Mouse (Mus musculus) frontal cortex, adult 2 months (tissue): ENCODE data around the gene Sox12. TPM values are rescaled to one million over a fixed set of nuclear protein-coding genes. Genes with fewer than 3 reads are reported as not detected.

Experiments used
- DNase-seq, 2 experiments: peaks; one replicate each; pipeline ENCODE4 v3.0.0; 2022; ENCODE audit warnings: low spot score in 1 of 2; ENCODE audit errors: extremely low spot score in 1 of 2
- polyA plus RNA-seq: library from polyadenylated mRNA; depleted of rRNA; stranded (reverse); fragments of >200 nt; gene quantifications from 2 replicates; pipeline ENCODE4 v1.2.3, GENCODE M21; 2012

Sox12 gene
- polyA plus RNA-seq, 1 experiment: 23.4 TPM

GRCm38 (mm10) chr2:152409781-152410180, 11.9 kb upstream of the Sox12 start:
- no peak for DNase-seq

- peak; percentile 98 for DNase-seq
Observed at GRCm38 (mm10) chr2:152406126-152406525, 8.3 kb upstream of the Sox12 start.

DNA sequence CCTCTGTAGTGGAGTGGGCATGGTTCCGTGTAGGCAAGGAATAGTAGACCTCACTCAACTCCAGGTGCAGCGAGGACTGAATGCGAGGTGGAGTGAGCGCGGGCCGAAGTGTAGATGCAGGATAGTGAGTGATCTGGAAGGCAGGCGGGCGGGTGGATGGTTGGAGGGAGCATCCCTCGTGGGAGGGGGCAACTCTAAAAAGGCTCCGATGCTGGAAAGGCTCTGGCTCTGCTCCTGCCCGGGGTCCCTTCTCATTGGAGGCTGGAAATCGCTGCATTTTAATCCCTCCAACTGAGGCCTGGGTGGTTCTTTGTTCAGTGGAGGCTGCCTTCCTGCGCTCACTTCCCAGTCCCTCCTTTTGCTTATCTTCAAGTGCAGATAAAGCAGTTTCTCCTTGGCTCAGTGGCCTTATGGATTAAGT, 1.3 kb upstream of the Sox12 start:
- DNase-seq: no peak

GRCm38 (mm10) chr2:152398691-152399090, 828 bp upstream of the Sox12 start:
- DNase-seq: peak; percentile 81 to 89

GRCm38 (mm10) chr2:152397004-152397589, 766 bp downstream of the Sox12 start:
- peak; percentile 77 to 88 for DNase-seq

- DNase-seq: peak; percentile 88 to 90
Observed at GRCm38 (mm10) chr2:152396110-152397003, 1.5 kb downstream of the Sox12 start.

- peak in 1 of 2 experiments; percentile 25 for DNase-seq
Observed at GRCm38 (mm10) chr2:152395271-152395920, 2.5 kb downstream of the Sox12 start.

- DNase-seq: no peak
Observed at GRCm38 (mm10) chr2:152393225-152394017, 4.4 kb downstream of the Sox12 start.

DNA sequence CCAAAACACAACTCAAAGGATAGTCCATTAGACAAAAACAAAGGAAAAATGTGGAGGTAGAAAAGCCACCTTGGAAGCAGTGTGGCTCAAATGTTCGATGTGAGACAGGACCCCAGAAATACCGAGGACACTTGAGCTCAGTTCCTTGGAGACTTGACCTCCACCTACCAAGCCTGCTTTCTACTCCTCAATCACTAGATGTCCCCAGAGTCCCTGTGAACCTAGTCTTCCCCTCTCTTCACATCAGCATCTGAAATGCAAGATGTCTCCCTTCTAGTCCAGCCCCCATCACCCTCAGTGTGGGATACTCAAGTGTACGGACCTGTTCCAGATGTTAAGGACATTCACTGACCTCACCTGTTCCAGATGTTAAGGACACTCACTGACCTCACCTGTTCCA, 5.1 kb downstream of the Sox12 start:
- peak in 1 of 2 experiments; percentile 80 for DNase-seq

- no peak for DNase-seq
Observed at GRCm38 (mm10) chr2:152384191-152384590, 13.7 kb downstream of the Sox12 start.

- peak in 1 of 2 experiments; percentile 67 for DNase-seq
Observed at GRCm38 (mm10) chr2:152376345-152376741, 21.5 kb downstream of the Sox12 start, which contains the start of gene Nrsn2. TSS of gene Nrsn2 (minus strand) at chr2:152376638.

DNA sequence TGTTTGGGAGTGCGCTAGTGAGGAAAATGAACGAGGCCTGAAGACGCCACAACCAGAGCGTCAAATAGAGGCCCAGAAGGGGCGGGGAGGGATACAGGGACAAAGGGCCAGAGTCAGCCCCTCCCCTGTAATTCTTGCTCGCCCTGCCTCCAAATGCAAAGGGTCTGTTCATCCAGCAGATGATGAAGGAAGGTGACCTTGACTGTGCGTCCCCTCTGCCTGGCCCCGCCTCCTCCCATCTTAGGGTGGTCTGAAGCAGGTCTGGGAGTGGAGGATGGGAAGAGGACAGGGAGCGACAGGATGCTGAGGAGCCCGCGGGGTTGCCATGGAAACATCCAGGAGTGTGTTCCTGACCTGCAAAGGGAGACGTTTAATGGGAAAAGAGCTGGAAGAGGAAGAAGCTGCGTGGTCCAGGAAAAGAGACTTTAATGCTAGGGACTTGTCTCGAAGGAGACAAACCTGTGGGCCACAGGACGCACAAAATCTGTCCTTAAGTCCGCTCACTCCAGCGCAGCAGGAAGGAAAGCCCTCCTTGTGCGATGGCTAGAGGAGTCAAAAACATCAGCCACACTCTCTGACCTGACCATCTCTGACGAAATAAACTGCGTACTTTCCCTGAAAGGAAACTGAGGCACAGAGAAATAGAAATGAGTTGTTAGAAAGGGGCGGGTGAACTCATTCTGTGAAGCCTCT, 22.1 kb downstream of the Sox12 start:
- DNase-seq: peak in 1 of 2 experiments; percentile 67

GRCm38 (mm10) chr2:152373547-152373946, 24.3 kb downstream of the Sox12 start:
- DNase-seq: no peak

DNA sequence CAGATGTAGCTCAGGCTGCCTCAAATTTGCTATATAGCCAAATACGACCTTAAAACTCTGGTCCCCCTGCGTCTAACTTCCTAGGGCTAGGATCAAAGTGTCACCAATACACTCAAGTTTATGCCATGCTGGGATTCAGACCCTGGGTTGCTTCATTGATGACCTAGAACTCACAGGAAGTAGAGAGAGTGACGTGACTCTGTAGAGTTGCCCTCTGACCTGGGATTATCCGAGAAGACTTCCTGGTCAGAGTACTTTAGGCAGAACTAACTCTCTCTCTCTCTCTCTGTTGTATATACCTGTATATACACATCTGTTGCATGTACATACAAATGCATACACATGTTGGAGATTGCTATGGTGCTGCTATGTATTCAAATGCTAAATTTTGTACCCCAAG, 25.2 kb downstream of the Sox12 start:
- DNase-seq: no peak

DNA sequence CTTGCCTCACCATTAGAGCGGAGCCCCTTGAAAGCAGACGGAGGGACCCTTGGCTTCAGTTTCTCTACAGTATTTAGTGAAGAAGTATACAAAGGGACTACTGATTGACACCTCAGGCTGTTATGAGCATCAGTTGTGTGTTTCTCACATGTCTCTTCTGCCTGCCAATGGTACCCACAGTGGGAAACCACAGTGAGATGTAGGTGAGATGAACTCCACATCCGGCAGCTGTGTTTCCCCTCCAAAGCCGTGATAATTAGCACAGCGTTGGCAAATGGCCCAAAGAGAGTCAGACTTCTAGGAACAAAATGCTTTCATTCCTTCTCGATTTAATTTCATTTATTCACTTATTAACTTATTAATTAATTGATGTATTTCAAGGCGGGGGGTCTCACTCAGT, 25.8 kb downstream of the Sox12 start:
- no peak for DNase-seq

- DNase-seq: peak in 1 of 2 experiments; percentile 67
Observed at GRCm38 (mm10) chr2:152368532-152369140, 29.2 kb downstream of the Sox12 start.

DNA sequence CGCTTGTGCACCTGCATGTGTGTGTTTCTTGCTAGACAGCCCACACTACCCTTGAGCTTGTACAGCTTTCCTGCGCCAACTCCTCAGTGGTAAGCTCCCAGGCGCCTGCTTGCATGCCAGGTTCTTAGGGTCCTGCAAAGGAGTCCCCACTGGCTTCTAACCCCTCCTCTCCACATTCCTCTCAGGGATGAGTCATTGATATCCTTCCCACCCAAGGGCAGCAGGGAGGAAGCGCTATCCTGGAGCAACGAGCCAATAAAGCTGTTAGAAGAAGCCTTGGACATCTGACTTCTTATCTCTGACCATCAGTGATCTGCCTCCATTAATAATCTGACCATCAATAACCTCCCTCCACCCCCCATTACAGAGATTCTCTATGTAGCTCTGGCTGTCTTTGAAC, 29.9 kb downstream of the Sox12 start:
- DNase-seq: no peak

DNA sequence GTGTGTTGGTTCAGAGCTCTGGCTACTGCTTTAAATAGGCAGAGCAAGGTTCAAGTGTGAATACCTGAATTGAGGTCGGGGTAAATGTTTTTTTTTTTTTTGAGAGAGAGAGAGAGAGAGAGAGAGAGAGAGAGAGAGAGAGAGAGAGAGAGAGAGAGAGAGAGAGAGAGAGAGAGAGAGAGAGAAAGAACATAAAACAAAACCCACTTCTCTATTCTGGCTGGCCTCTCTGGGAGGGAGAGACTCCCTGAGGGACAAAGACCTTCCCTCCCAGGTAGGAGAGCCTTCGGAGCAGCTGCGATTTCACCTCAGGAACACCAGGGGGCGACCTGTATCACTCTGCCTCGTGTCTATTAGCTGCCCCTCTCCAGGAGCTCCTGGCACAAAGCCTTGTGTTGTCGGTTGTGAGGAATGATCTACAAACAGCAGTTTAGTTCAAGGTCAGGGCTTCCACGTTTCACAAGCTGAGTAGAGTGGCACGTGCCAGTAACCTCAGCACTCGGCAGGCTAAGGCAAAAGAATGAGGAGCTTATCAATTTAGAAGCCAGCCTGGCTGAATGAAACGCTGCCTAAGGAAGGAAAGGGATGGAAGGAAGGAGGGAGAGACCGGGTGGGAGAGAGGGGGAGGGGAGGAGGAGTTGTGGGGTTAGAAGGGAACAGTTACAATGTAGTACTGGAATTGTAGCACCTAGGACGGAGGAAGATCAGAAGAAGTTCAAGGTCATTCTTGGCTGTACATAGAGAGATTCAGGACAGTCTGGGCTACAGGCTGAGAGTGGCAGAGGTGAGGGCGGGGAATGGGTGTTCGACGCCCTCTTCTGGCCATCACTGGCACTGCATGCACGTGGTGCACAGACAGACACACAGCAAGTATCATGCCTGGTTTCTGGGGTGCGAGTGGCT, 34.4 kb downstream of the Sox12 start:
- peak in 1 of 2 experiments; percentile 85 for DNase-seq
